Mouse (Mus musculus) forebrain, embryonic 11.5 days (tissue): ENCODE data around the gene Oas1c. TPM values are rescaled to one million over a fixed set of nuclear protein-coding genes. Genes with fewer than 3 reads are reported as not detected.
"Not testable (repeated sequence)": the region's sequence is repeated elsewhere in the genome, so short reads cannot be mapped to it uniquely, and the experiment has no call there.

Source experiments
- ATAC-seq: fragments of 200-750 bp; cut with Nextera tagmentation; replicated peaks from 2 replicates; pipeline ENCODE4 v1.8.0; 2017; ENCODE audit warnings: moderate TSS enrichment; ENCODE audit not compliant: low FRiP score
- DNase-seq: peaks from one replicate; pipeline ENCODE4 v3.0.0-alpha.2; 2017; ENCODE audit warnings: low spot score
- H3K27ac ChIP-seq: fragments of 300-500 bp; sonication (generic); 2 replicates; pipeline ENCODE4 v1.5.1; 2014; ENCODE audit warnings: low read depth, low read length
- H3K27me3 ChIP-seq: fragments of 300-500 bp; sonication (generic); 2 replicates; pipeline ENCODE4 v1.6.1; 2014; ENCODE audit warnings: mild to moderate bottlenecking, low read length, mixed read lengths; ENCODE audit not compliant: control insufficient read depth, insufficient read depth
- H3K36me3 ChIP-seq: fragments of 300-500 bp; sonication (generic); 2 replicates; pipeline ENCODE4 v1.6.1; 2014; ENCODE audit warnings: mild to moderate bottlenecking, low read length, moderate library complexity, mixed read lengths; ENCODE audit not compliant: control insufficient read depth, insufficient read depth
- H3K4me1 ChIP-seq: fragments of 300-500 bp; sonication (generic); replicated peaks from 2 replicates; pipeline ENCODE4 v1.6.1; 2014; ENCODE audit warnings: low read length, mixed read lengths; ENCODE audit not compliant: control insufficient read depth, insufficient read depth
- H3K4me2 ChIP-seq: fragments of 300-500 bp; sonication (generic); 2 replicates; pipeline ENCODE4 v1.6.1; 2014; ENCODE audit warnings: low read depth, mild to moderate bottlenecking, low read length, moderate library complexity, mixed read lengths; ENCODE audit not compliant: severe bottlenecking
- H3K4me3 ChIP-seq: fragments of 300-500 bp; sonication (generic); 2 replicates; pipeline ENCODE4 v1.5.1; 2014; ENCODE audit warnings: low read depth, low read length
- H3K9ac ChIP-seq: fragments of 300-500 bp; sonication (generic); 2 replicates; pipeline ENCODE4 v1.6.1; 2014; ENCODE audit warnings: low read length
- H3K9me3 ChIP-seq: fragments of 300-500 bp; sonication (generic); 2 replicates; pipeline ENCODE4 v1.6.1; 2016; ENCODE audit warnings: low read length, mixed read lengths; ENCODE audit not compliant: control insufficient read depth
- WGBS: fragments of 180-500 bp; shearing (Covaris S2); extraction: QIAGEN DNeasy Blood & Tissue Kit; methylation state at CpG from one replicate; pipeline ENCODE4 v1.1.7; 2014; 5-methylcytosine and 5-hydroxymethylcytosine counted together
- polyA plus RNA-seq: library from polyadenylated mRNA; unstranded; fragments of >200 nt; fragmentation: Nextera tagmentation; extraction: Ambion mirVana; gene quantifications from 2 replicates; pipeline ENCODE4 v1.2.1, GENCODE M21; 2014

Oas1c gene
- polyA plus RNA-seq, 1 experiment from 2014 or later, result 0.36 TPM

- ATAC-seq (no peak), DNase-seq (peak; percentile 53)
- H3K27me3 ChIP-seq, result no peaks in the 10 kb centered on the region
- no peak overlapping the region for H3K4me3 ChIP-seq
- no peak overlapping the region for H3K27ac ChIP-seq
- no peak overlapping the region for H3K9ac ChIP-seq
- 0 out of 2 replicates have a peak, but pooled peaks cover 5% of the 10 kb centered on the region for H3K4me1 ChIP-seq
- WGBS, result 14% methylated on average over 17 of the region's 17 CpGs
- H3K36me3 ChIP-seq, result no peaks in the 10 kb centered on the region
- H3K4me2 ChIP-seq, result peak overlapping the region; percentile 34; the same call in 1 of the 2 replicates
- no peaks in the 10 kb centered on the region for H3K9me3 ChIP-seq
These were observed 21.3 kb upstream of the Oas1c start for GRCm38 (mm10) chr5:120833335-120834280.

- Histone ChIP-seq H3K4me2 (no peak overlapping the region), H3K9ac (no peak overlapping the region), H3K27me3 (no peaks in the 10 kb centered on the region), H3K9me3 (no peaks in the 10 kb centered on the region), H3K36me3 (no peaks in the 10 kb centered on the region), H3K27ac (no peak overlapping the region), H3K4me3 (no peak overlapping the region), H3K4me1 (0 out of 2 replicates have a peak, but pooled peaks cover 5% of the 10 kb centered on the region)
- DNase-seq (no peak), ATAC-seq (no peak)
- 91% methylated on average over 4 of the region's 4 CpGs for WGBS
These were observed 18.7 kb upstream of the Oas1c start for GRCm38 (mm10) chr5:120831031-120831430.

GRCm38 (mm10) chr5:120818999-120819398 is 6.7 kb upstream of the Oas1c start:
- no peaks in the 10 kb centered on the region for H3K36me3 ChIP-seq
- H3K4me1 ChIP-seq, result no peaks in the 10 kb centered on the region
- no peak overlapping the region for H3K4me2 ChIP-seq
- DNase-seq (no peak), ATAC-seq (no peak)
- no peaks in the 10 kb centered on the region for H3K27me3 ChIP-seq
- no peaks in the 10 kb centered on the region for H3K9me3 ChIP-seq
- no peak overlapping the region for H3K27ac ChIP-seq
- H3K4me3 ChIP-seq, result no peak overlapping the region
- H3K9ac ChIP-seq, result no peak overlapping the region

- Histone ChIP-seq H3K27me3 (no peaks in the 10 kb centered on the region), H3K27ac (no peak overlapping the region), H3K4me3 (no peak overlapping the region), H3K9me3 (no peaks in the 10 kb centered on the region), H3K4me2 (no peak overlapping the region), H3K36me3 (no peaks in the 10 kb centered on the region), H3K4me1 (peaks cover 3% of the 10 kb centered on the region), H3K9ac (no peak overlapping the region)
- ATAC-seq (no peak), DNase-seq (peak; percentile 60)
- 55% methylated on average over 3 of the region's 3 CpGs for WGBS
These were observed 3.6 kb upstream of the Oas1c start for GRCm38 (mm10) chr5:120815949-120816348.

- DNase-seq (no peak), ATAC-seq (no peak)
- WGBS, result 82% methylated on average over 6 of the region's 6 CpGs
- Histone ChIP-seq H3K36me3 (no peaks in the 10 kb centered on the region), H3K9ac (no peak overlapping the region), H3K4me1 (peaks cover 3% of the 10 kb centered on the region), H3K4me3 (no peak overlapping the region), H3K27ac (no peak overlapping the region), H3K4me2 (peak overlapping the region; percentile 44), H3K27me3 (no peaks in the 10 kb centered on the region), H3K9me3 (no peaks in the 10 kb centered on the region)
These were observed 709 bp upstream of the Oas1c start for GRCm38 (mm10) chr5:120813023-120813422.

- ATAC-seq (no peak), DNase-seq (no peak)
- no peaks in the 10 kb centered on the region for H3K27me3 ChIP-seq
- peaks cover 3% of the 10 kb centered on the region for H3K4me1 ChIP-seq
- no peak overlapping the region for H3K4me3 ChIP-seq
- H3K9me3 ChIP-seq, result no peaks in the 10 kb centered on the region
- WGBS, result 43% methylated on average over 6 of the region's 6 CpGs
- no peak overlapping the region for H3K4me2 ChIP-seq
- H3K9ac ChIP-seq, result no peak overlapping the region
- no peak overlapping the region for H3K27ac ChIP-seq
- H3K36me3 ChIP-seq, result no peaks in the 10 kb centered on the region
These were observed 3.1 kb downstream of the Oas1c start for GRCm38 (mm10) chr5:120809171-120809570.

GRCm38 (mm10) chr5:120806458-120806857 is 5.9 kb downstream of the Oas1c start:
- no peaks in the 10 kb centered on the region for H3K27me3 ChIP-seq
- no peak overlapping the region for H3K4me2 ChIP-seq
- no peak overlapping the region for H3K9ac ChIP-seq
- no peaks in the 10 kb centered on the region for H3K36me3 ChIP-seq
- no peaks in the 10 kb centered on the region for H3K4me1 ChIP-seq
- H3K9me3 ChIP-seq, result no peaks in the 10 kb centered on the region
- H3K4me3 ChIP-seq, result no peak overlapping the region
- no peak overlapping the region for H3K27ac ChIP-seq
- ATAC-seq, result no peak
- 100% methylated on average over 1 of the region's 1 CpGs for WGBS
- peak; percentile 81 for DNase-seq

- Histone ChIP-seq H3K36me3 (no peaks in the 10 kb centered on the region), H3K9ac (no peak overlapping the region), H3K27ac (no peak overlapping the region), H3K27me3 (no peaks in the 10 kb centered on the region), H3K4me1 (no peaks in the 10 kb centered on the region), H3K4me2 (no peak overlapping the region), H3K4me3 (no peak overlapping the region), H3K9me3 (no peaks in the 10 kb centered on the region)
- DNase-seq (no peak), ATAC-seq (no peak)
- WGBS, result 77% methylated on average over 2 of the region's 2 CpGs
These were observed 8.7 kb downstream of the Oas1c start for GRCm38 (mm10) chr5:120803596-120803995.

GRCm38 (mm10) chr5:120798943-120799342 is 13.4 kb downstream of the Oas1c start:
- H3K4me3 ChIP-seq, H3K9ac ChIP-seq, H3K9me3 ChIP-seq, H3K4me2 ChIP-seq, H3K36me3 ChIP-seq, H3K4me1 ChIP-seq, H3K27ac ChIP-seq, ATAC-seq, H3K27me3 ChIP-seq, DNase-seq: not testable (repeated sequence)
- 81% methylated on average over 2 of the region's 2 CpGs for WGBS
